Comparison of ENCODE assay signal across 9 mouse cellular contexts in the genomic region with DNA sequence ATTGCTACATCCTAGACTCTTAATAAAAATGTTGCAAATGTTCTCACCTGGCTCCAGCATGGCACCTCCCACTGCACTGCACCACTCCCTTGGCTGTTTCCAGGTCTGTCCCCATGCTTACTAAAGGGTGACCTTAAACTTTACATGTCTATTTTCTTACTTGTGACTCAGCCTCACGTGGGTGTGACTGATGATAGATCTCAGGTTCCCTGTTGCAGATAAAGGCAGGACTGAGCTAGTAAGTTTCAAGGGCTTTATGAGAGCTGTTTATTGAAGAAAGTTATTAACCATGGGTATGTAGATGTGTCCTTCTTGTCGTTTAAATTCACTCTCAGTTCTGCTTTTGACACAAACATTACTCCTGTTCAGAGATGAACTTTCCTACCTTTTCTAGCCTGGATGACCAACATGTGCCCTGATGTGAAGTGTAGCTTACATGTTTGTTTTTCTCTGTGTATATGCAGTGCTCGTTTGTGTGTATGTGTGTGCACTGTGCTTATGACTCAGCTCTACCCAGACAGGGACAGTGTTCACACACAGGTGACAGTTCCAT. TPM values are rescaled to one million over a fixed set of nuclear protein-coding genes. Genes with fewer than 3 reads are reported as not detected.
DNase-seq lines count a peak whose midpoint lies in the region; ATAC-seq and TF ChIP-seq lines count a peak whose summit lies in the region.
"Had no signal": no experiment of that assay in that cellular context is flagged by ENCODE, and none has a peak within 500 bp of the region (broad histone marks: within the 10 kb centered on the region; RNA-seq: fewer than 3 reads in every experiment).

No protein-coding gene starts in this region.

- peak; percentile 76 for DNase-seq in adrenal gland, postnatal 36 days
- peak; percentile 74 for DNase-seq in stomach, postnatal 0 days (ENCODE audit: low spot score)
- no peak for DNase-seq in cerebellum, adult 8-10 months
- no peak for DNase-seq in left cerebral cortex, postnatal 25 days (ENCODE audit: low spot score in 2 of 2)

- intact Hi-C loops in left cerebral cortex, postnatal 25 days (cut with DNase I) = no loop called here

- peaks cover 55% of the 10 kb centered on the region for H3K36me3 ChIP-seq in megakaryocyte, embryonic 14.5 days (replicated peaks; ENCODE audit: low read length)
- H3K36me3 ChIP-seq in intestine, embryonic 15.5 days = peaks cover 7% of the 10 kb centered on the region; the same call in 1 of the 2 replicates
- peaks cover 4% of the 10 kb centered on the region; the same call in 1 of the 2 replicates for H3K36me3 ChIP-seq in stomach, postnatal 0 days (ENCODE audit: control insufficient read depth, insufficient read depth, low read length)

- ATAC-seq in megakaryocyte, adult 5-6 weeks (ENCODE audit: poor library complexity, severe bottlenecking) = no peak
- peak; percentile 90 for ATAC-seq in intestine, embryonic 15.5 days
- ATAC-seq in stomach, postnatal 0 days (ENCODE audit: low FRiP score, low TSS enrichment) = peak; percentile 95

- H3K27me3 ChIP-seq in megakaryocyte, embryonic 14.5 days (replicated peaks) = no peaks in the 10 kb centered on the region
- H3K27me3 ChIP-seq in intestine, embryonic 15.5 days (replicated peaks) = no peaks in the 10 kb centered on the region
- H3K27me3 ChIP-seq in stomach, postnatal 0 days (ENCODE audit: control insufficient read depth, insufficient read depth, low read length) = no peaks in the 10 kb centered on the region
- H3K27me3 ChIP-seq: limb, embryonic 13.5 days; neural tube, embryonic 13.5 days had no signal

- 60% methylated on average over 3 of the region's 3 CpGs for WGBS in intestine, embryonic 15.5 days
- WGBS in stomach, postnatal 0 days = 44% methylated on average over 3 of the region's 3 CpGs

- H3K27ac ChIP-seq in intestine, embryonic 15.5 days = peak overlapping the region; percentile 37; the same call in 1 of the 2 replicates
- peak overlapping the region; percentile 46 for H3K27ac ChIP-seq in stomach, postnatal 0 days (replicated peaks)
- H3K27ac ChIP-seq: limb, embryonic 13.5 days; neural tube, embryonic 13.5 days had no signal

- no peak overlapping the region for H3K9ac ChIP-seq in intestine, embryonic 15.5 days
- H3K9ac ChIP-seq in stomach, postnatal 0 days (ENCODE audit: low read length) = no peak overlapping the region
- H3K9ac ChIP-seq: limb, embryonic 13.5 days; neural tube, embryonic 13.5 days had no signal

- H3K4me2 ChIP-seq in intestine, embryonic 15.5 days (replicated peaks) = 0 out of 2 replicates have a peak overlapping the region, but pooled peaks have one; percentile 5
- 0 out of 2 replicates have a peak overlapping the region, but pooled peaks have one; percentile 0 for H3K4me2 ChIP-seq in stomach, postnatal 0 days (replicated peaks; ENCODE audit: low read depth)
- H3K4me2 ChIP-seq: limb, embryonic 13.5 days; neural tube, embryonic 13.5 days had no signal

- no peak for TF ChIP-seq EP300 in stomach, postnatal 0 days (optimal IDR thresholded peaks at IDR 0.05)

- H3K4me1 ChIP-seq in megakaryocyte, embryonic 14.5 days = peaks cover 99% of the 10 kb centered on the region
- H3K4me1 ChIP-seq in intestine, embryonic 15.5 days (replicated peaks) = peaks cover 27% of the 10 kb centered on the region
- H3K4me1 ChIP-seq in stomach, postnatal 0 days (replicated peaks; ENCODE audit: control insufficient read depth, insufficient read depth) = 0 out of 2 replicates have a peak, but pooled peaks cover 1% of the 10 kb centered on the region

- no peak for TF ChIP-seq CTCF in stomach, postnatal 0 days (IDR thresholded peaks at IDR 0.05; ENCODE audit: low read depth)

- 0 out of 2 replicates have a peak, but pooled peaks cover 5% of the 10 kb centered on the region for H3K9me3 ChIP-seq in megakaryocyte, embryonic 14.5 days
- no peaks in the 10 kb centered on the region for H3K9me3 ChIP-seq in intestine, embryonic 15.5 days
- no peaks in the 10 kb centered on the region for H3K9me3 ChIP-seq in stomach, postnatal 0 days (ENCODE audit: control insufficient read depth, low read length)
- H3K9me3 ChIP-seq: limb, embryonic 13.5 days; neural tube, embryonic 13.5 days had no signal

- H3K4me3 ChIP-seq in megakaryocyte, embryonic 14.5 days (replicated peaks) = peak overlapping the region; percentile 53
- no peak overlapping the region for H3K4me3 ChIP-seq in intestine, embryonic 15.5 days (replicated peaks)
- no peak overlapping the region for H3K4me3 ChIP-seq in stomach, postnatal 0 days (ENCODE audit: low read depth, low read length)
- H3K4me3 ChIP-seq: limb, embryonic 13.5 days; neural tube, embryonic 13.5 days had no signal

RNA-seq across cellular contexts. Expression of gene Golga4, which starts 6.7 kb away (rescaled TPM):
- polyA plus RNA-seq in megakaryocyte, embryonic 14.5 days (2012; ENCODE audit: insufficient read depth, low replicate concordance) = 1.2 and 11.7 TPM in 2 replicates
- 20.7 and 27.3 TPM in 2 replicates for total RNA-seq in megakaryocyte, adult 5-6 weeks (2015)
- 46.0 and 57.2 TPM in 2 replicates for total RNA-seq in megakaryocyte, adult 5-6 weeks (2017)
- total RNA-seq in adrenal gland, postnatal 36 days (2021) = 100 to 1,000 TPM; 110 to 143 TPM
- 59.5 and 61.6 TPM in 2 replicates for polyA plus RNA-seq in intestine, embryonic 15.5 days (2015; fragmentation: Nextera tagmentation; extraction: Ambion mirVana)
- 34.2 and 37.0 TPM in 2 replicates for polyA plus RNA-seq in stomach, postnatal 0 days (2015; fragmentation: Nextera tagmentation; extraction: Ambion mirVana)
- total RNA-seq in left cerebral cortex, postnatal 25 days (2021) = 100 to 1,000 TPM in 1 of 2 experiments, 10 to 100 TPM in 1; 85.3 to 104 TPM

RNA-seq across cellular contexts. Expression of gene Eomes, which starts 34.7 kb away (rescaled TPM):
- polyA plus RNA-seq in megakaryocyte, embryonic 14.5 days (2012; ENCODE audit: insufficient read depth, low replicate concordance) = not detected in 2 replicates
- total RNA-seq in megakaryocyte, adult 5-6 weeks (2015) = 0.78 and 1.3 TPM in 2 replicates
- 0.37 and 1.8 TPM in 2 replicates for total RNA-seq in megakaryocyte, adult 5-6 weeks (2017)
- under 1 TPM; 0.30 to 0.33 TPM for total RNA-seq in adrenal gland, postnatal 36 days (2021)
- polyA plus RNA-seq in intestine, embryonic 15.5 days (2015; fragmentation: Nextera tagmentation; extraction: Ambion mirVana) = 0.13 and 0.18 TPM in 2 replicates
- 0.07 and 0.11 TPM in 2 replicates for polyA plus RNA-seq in stomach, postnatal 0 days (2015; fragmentation: Nextera tagmentation; extraction: Ambion mirVana)
- total RNA-seq in left cerebral cortex, postnatal 25 days (2021) = under 1 TPM; 0.16 to 0.23 TPM

Comparison
In these comparisons a context has a peak if more than half of its experiments do, and no peak if none do; other contexts are left out.
1. DNase-seq: peak in adrenal gland, postnatal 36 days (2 of 2) and stomach, postnatal 0 days (single experiment); none in cerebellum, adult 8-10 months (single experiment) and left cerebral cortex, postnatal 25 days (0 of 2).